Mouse (Mus musculus) intestine, embryonic 16.5 days (tissue): ENCODE results near the gene Fpr3. TPM values are rescaled to one million over a fixed set of nuclear protein-coding genes. Genes with fewer than 3 reads are reported as not detected.
"Not testable (repeated sequence)": the region's sequence is repeated elsewhere in the genome, so short reads cannot be mapped to it uniquely, and the experiment has no call there.

Experiments
- ATAC-seq: fragments of 200-750 bp; cut with Nextera tagmentation; 2 replicates; pipeline ENCODE4 v1.8.0; 2017; ENCODE audit warnings: moderate TSS enrichment, moderate library complexity
- H3K27ac ChIP-seq: fragments of 300-500 bp; sonication (generic); 2 replicates; pipeline ENCODE4 v1.5.1; 2014; ENCODE audit warnings: mild to moderate bottlenecking, low read length
- H3K27me3 ChIP-seq: fragments of 300-500 bp; sonication (generic); replicated peaks from 2 replicates; pipeline ENCODE4 v1.6.1; 2014; ENCODE audit warnings: low read length, control low read depth, mixed read lengths; ENCODE audit not compliant: control insufficient read depth, insufficient read depth
- H3K36me3 ChIP-seq: fragments of 300-500 bp; sonication (generic); 2 replicates; pipeline ENCODE4 v1.6.1; 2014; ENCODE audit warnings: low read length, control low read depth; ENCODE audit not compliant: control insufficient read depth, insufficient read depth
- H3K4me1 ChIP-seq: fragments of 300-500 bp; sonication (generic); 2 replicates; pipeline ENCODE4 v1.6.1; 2014; ENCODE audit warnings: low read length, control low read depth, mixed read lengths; ENCODE audit not compliant: control insufficient read depth, insufficient read depth
- H3K4me2 ChIP-seq: fragments of 300-500 bp; sonication (generic); 2 replicates; pipeline ENCODE4 v1.6.1; 2014; ENCODE audit warnings: low read depth, low read length, control low read depth
- H3K4me3 ChIP-seq: fragments of 300-500 bp; sonication (generic); 2 replicates; pipeline ENCODE4 v1.5.1; 2014; ENCODE audit warnings: mild to moderate bottlenecking, low read length
- H3K9ac ChIP-seq: fragments of 300-500 bp; sonication (generic); 2 replicates; pipeline ENCODE4 v1.6.1; 2014; ENCODE audit warnings: low read depth, low read length
- H3K9me3 ChIP-seq: fragments of 300-500 bp; sonication (generic); 2 replicates; pipeline ENCODE4 v1.6.1; 2016; ENCODE audit warnings: low read length, control low read depth; ENCODE audit not compliant: control insufficient read depth
- WGBS: fragments of 180-500 bp; shearing (Covaris S2); extraction: QIAGEN DNeasy Blood & Tissue Kit; methylation state at CpG from one replicate; pipeline ENCODE4 v1.1.7; 2014; 5-methylcytosine and 5-hydroxymethylcytosine counted together
- polyA plus RNA-seq: library from polyadenylated mRNA; unstranded; fragments of >200 nt; fragmentation: Nextera tagmentation; extraction: Ambion mirVana; gene quantifications from 2 replicates; pipeline ENCODE4 v1.2.1, GENCODE M21; 2015

The Fpr3 gene
- polyA plus RNA-seq, 1 experiment from 2014 or later = not detected

DNA sequence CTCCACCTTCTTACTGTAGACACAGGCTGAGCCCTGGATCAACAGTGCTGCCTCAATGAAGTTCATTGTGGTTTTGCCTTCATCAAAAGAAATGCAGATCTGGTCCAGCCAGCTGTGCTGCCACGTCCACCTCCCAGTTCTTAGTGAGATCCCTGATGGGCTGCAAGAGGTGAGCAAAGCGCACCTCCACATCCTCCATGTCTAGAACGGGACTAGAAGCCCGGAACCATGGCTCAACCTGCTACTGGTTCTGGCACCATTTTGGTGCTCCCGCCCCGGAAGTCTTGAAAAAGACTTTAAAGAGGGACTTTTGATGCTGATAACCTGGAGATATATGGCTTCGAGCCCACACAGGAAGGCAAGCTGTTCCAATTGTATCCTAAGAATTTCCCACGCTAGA lies 25.0 kb downstream of the Fpr3 start:
- not testable (repeated sequence) for H3K27me3 ChIP-seq, H3K9me3 ChIP-seq, ATAC-seq, H3K4me2 ChIP-seq, H3K9ac ChIP-seq, H3K4me1 ChIP-seq, H3K36me3 ChIP-seq, H3K27ac ChIP-seq, H3K4me3 ChIP-seq
- WGBS = 90% methylated on average over 8 of the region's 8 CpGs

DNA sequence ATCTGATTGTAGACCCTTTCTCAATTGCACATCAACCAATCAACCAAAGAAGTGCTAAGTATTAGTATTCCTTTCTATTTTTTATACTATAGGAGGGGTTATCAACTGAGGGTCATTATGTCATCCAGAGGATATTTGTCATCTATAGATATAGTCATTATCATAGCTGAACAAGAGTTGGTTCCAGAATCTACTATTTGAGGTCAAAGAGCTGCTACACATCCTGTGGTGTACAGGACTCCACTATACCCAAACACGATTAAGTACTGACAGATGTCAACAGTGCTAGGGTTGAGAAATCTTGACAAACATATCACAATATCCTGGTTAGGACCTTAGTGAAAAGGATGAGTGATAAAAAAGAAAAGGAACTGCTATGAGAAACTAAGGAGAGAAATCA lies 29.7 kb downstream of the Fpr3 start:
- H3K27ac ChIP-seq = no peak overlapping the region
- no peak for ATAC-seq
- H3K36me3 ChIP-seq = no peaks in the 10 kb centered on the region
- WGBS = 91% methylated on average over 1 of the region's 1 CpGs
- H3K4me2 ChIP-seq = no peak overlapping the region
- no peak overlapping the region for H3K9ac ChIP-seq
- no peaks in the 10 kb centered on the region for H3K27me3 ChIP-seq
- no peaks in the 10 kb centered on the region for H3K9me3 ChIP-seq
- no peaks in the 10 kb centered on the region for H3K4me1 ChIP-seq
- no peak overlapping the region for H3K4me3 ChIP-seq

DNA sequence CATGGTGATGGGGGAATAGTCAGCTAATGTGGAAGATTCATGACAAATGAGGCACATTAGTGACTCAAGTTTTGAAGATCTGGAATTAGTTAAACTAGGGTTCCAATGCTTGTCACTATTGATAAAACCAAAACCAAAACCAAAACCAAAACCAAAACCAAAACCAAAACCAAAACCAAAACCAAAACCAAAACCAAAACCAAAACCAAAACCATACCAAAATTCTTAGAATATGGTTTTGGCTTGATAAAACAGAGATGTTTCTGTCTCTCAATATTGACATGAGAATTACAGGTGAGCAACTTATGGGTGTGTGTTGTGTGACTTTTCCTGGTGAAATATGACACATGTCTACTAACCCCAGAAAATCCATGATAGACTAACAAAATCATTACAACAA lies 30.1 kb downstream of the Fpr3 start:
- Histone ChIP-seq H3K9me3 (no peaks in the 10 kb centered on the region), H3K4me3 (no peak overlapping the region), H3K4me1 (no peaks in the 10 kb centered on the region), H3K27ac (no peak overlapping the region), H3K27me3 (no peaks in the 10 kb centered on the region), H3K36me3 (no peaks in the 10 kb centered on the region), H3K4me2 (no peak overlapping the region), H3K9ac (no peak overlapping the region)
- no peak for ATAC-seq

DNA sequence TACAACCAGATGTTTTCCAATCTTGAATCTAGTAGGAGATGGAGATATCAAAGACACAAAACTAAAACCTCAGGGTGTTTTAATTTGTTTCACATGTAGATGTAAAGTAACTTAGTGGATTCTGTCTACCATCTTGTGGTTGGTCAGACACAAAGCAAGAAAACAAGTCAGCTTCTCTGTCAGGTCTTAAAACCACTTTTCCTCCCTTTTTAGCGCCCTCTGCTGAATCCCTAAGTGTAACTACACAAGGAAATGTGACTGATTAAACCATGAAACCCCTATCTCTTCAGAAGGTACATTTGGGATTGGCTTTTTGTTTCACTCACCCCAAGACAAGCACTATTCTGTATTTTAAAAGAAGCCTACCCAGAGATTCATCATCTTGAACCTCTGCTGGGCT lies 85.8 kb downstream of the Fpr3 start:
- no peak for ATAC-seq
- 11% methylated on average over 1 of the region's 1 CpGs for WGBS
- H3K27ac ChIP-seq = no peak overlapping the region
- H3K4me2 ChIP-seq = no peak overlapping the region
- no peaks in the 10 kb centered on the region for H3K4me1 ChIP-seq
- H3K36me3 ChIP-seq = no peaks in the 10 kb centered on the region
- H3K9ac ChIP-seq = no peak overlapping the region
- H3K27me3 ChIP-seq = no peaks in the 10 kb centered on the region
- no peak overlapping the region for H3K4me3 ChIP-seq
- no peaks in the 10 kb centered on the region for H3K9me3 ChIP-seq

DNA sequence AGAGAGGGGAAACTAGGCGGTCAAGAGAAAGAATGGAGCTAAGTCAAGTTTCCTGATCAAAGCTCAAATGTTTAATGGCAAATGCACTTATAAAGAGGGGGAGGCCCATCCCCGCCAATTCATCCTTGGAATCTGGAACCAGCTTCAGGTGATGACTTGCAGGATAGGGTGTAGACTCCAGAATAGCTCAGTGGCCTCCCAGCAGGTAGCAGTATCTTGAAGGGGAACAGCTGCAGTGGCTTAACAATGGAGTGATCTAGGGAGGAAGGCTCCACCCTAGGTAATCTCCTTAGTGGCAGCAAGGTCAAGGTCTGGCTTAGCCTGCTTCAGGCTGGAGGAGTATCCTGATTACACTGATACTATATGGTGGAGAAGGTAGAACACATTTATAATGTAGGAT lies 93.6 kb downstream of the Fpr3 start:
- H3K4me3 ChIP-seq, H3K27ac ChIP-seq, H3K9ac ChIP-seq, ATAC-seq, H3K9me3 ChIP-seq, H3K4me2 ChIP-seq, H3K4me1 ChIP-seq, H3K27me3 ChIP-seq, H3K36me3 ChIP-seq: not testable (repeated sequence)
- WGBS = 85% methylated on average over 2 of the region's 2 CpGs

DNA sequence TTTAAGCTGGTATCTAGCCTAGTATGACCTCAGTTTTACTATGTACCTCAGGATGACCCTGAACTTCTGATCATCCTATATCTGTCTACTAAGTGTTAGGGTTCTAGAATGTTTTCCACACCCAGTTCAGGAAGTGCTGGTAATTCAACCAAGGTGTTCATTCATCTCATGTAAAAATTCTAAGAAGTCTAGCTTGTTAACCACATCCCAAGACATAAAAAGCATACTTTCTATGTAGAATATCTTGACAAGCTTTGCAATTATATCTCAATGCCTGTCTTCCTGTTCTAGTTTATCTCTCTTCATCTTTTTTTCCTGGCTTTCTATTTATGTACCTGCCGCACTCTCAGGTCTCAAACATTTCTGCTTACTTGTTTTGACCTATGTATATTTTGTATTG lies 117.1 kb downstream of the Fpr3 start:
- ATAC-seq = no peak
- 90% methylated on average over 1 of the region's 1 CpGs for WGBS
- no peaks in the 10 kb centered on the region for H3K9me3 ChIP-seq
- H3K27me3 ChIP-seq = no peaks in the 10 kb centered on the region
- H3K4me1 ChIP-seq = no peaks in the 10 kb centered on the region
- no peak overlapping the region for H3K4me3 ChIP-seq
- H3K9ac ChIP-seq = no peak overlapping the region
- H3K27ac ChIP-seq = no peak overlapping the region
- no peak overlapping the region for H3K4me2 ChIP-seq
- no peaks in the 10 kb centered on the region for H3K36me3 ChIP-seq

Other genes starting within 250 kb of the Fpr3 start
- gene Vmn2r90, start 184.1 kb upstream of the Fpr3 start, polyA plus RNA-seq = not detected in 2 replicates
- gene Spaca6, start 60.7 kb upstream of the Fpr3 start, polyA plus RNA-seq = 13.7 and 14.5 TPM in 2 replicates
- gene Has1, start 32.6 kb upstream of the Fpr3 start, polyA plus RNA-seq = 0.34 and 0.56 TPM in 2 replicates
- 0.29 and 0.60 TPM in 2 replicates for gene Fpr1, start 3.9 kb upstream of the Fpr3 start, polyA plus RNA-seq
- gene Fpr2, start within 50 bp of the Fpr3 start, polyA plus RNA-seq = 0.32 and 0.61 TPM in 2 replicates
- not detected in 2 replicates for gene Fpr-rs4, start 133.9 kb downstream of the Fpr3 start, polyA plus RNA-seq
- not detected in 2 replicates for gene Vmn2r124, start 161.6 kb downstream of the Fpr3 start, polyA plus RNA-seq
- not detected in 2 replicates for gene Vmn2r91, start 197.2 kb downstream of the Fpr3 start, polyA plus RNA-seq